Mouse (Mus musculus) embryonic facial prominence, embryonic 14.5 days (tissue): ENCODE measurements at regions not wholly inside any gene's neighbourhood (a gene's known extent, or its start where the extent isn't known, plus 50 kb on each side); places are given as distances from the start of the nearest gene placed in this dataset.

Experiments
- ATAC-seq: fragments of 200-750 bp; cut with Nextera tagmentation; 2 replicates; pipeline ENCODE4 v1.8.0; 2017; ENCODE audit warnings: low read depth, moderate number of reproducible peaks, moderate TSS enrichment
- DNase-seq: peaks from one replicate; pipeline ENCODE4 v3.0.0-alpha.2; 2015; ENCODE audit warnings: low spot score
- H3K27ac ChIP-seq: fragments of 300-500 bp; sonication (generic); replicated peaks from 2 replicates; pipeline ENCODE4 v1.5.1; 2014; ENCODE audit warnings: low read depth, mild to moderate bottlenecking, low read length, moderate library complexity
- H3K27me3 ChIP-seq: fragments of 300-500 bp; sonication (generic); replicated peaks from 2 replicates; pipeline ENCODE4 v1.6.1; 2014; ENCODE audit warnings: low read length; ENCODE audit not compliant: control insufficient read depth, insufficient read depth
- H3K36me3 ChIP-seq: fragments of 300-500 bp; sonication (generic); 2 replicates; pipeline ENCODE4 v1.6.1; 2014; ENCODE audit warnings: low read length, mixed read lengths; ENCODE audit not compliant: control insufficient read depth, insufficient read depth
- H3K4me1 ChIP-seq: fragments of 300-500 bp; sonication (generic); 2 replicates; pipeline ENCODE4 v1.6.1; 2014; ENCODE audit warnings: antibody characterized with exemption, low read length; ENCODE audit not compliant: control insufficient read depth, insufficient read depth
- H3K4me2 ChIP-seq: fragments of 300-500 bp; sonication (generic); 2 replicates; pipeline ENCODE4 v1.6.1; 2014; ENCODE audit warnings: low read depth, mild to moderate bottlenecking, low read length, moderate library complexity, mixed read lengths
- H3K4me3 ChIP-seq: fragments of 300-500 bp; sonication (generic); 2 replicates; pipeline ENCODE4 v1.5.1; 2014; ENCODE audit warnings: low read depth, mild to moderate bottlenecking, low read length
- H3K9ac ChIP-seq: fragments of 300-500 bp; sonication (generic); 2 replicates; pipeline ENCODE4 v1.6.1; 2014; ENCODE audit warnings: low read depth, mild to moderate bottlenecking, low read length, moderate library complexity, mixed read lengths
- H3K9me3 ChIP-seq: fragments of 300-500 bp; sonication (generic); 2 replicates; pipeline ENCODE4 v1.6.1; 2016; ENCODE audit warnings: low read length; ENCODE audit not compliant: control insufficient read depth
- WGBS: fragments of 180-500 bp; shearing (Covaris S2); extraction: QIAGEN DNeasy Blood & Tissue Kit; methylation state at CpG from one replicate; pipeline ENCODE4 v1.1.7; 2014; 5-methylcytosine and 5-hydroxymethylcytosine counted together

DNA sequence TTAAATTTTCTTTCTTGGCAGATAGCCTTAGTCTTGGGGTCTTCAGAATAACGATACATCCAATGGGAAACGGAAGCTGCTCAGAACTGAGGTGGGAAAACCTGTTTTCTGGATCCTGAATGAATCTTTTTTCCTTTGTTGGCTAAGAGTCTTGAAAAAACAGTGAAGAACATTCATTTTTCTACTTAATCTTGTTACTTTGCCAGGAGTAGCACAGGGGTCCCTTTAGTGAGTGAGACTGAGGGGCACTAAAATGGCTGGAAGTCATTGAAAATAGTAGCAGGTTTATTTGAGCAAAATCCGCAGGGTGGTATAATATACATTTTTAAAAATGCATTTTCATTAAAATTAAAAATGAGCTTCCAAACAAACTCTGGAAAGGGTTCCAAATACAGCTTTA lies 442.8 kb downstream of the Gm43517 start:
- 73% methylated on average over 3 of the region's 3 CpGs for WGBS
- DNase-seq, result no peak

DNA sequence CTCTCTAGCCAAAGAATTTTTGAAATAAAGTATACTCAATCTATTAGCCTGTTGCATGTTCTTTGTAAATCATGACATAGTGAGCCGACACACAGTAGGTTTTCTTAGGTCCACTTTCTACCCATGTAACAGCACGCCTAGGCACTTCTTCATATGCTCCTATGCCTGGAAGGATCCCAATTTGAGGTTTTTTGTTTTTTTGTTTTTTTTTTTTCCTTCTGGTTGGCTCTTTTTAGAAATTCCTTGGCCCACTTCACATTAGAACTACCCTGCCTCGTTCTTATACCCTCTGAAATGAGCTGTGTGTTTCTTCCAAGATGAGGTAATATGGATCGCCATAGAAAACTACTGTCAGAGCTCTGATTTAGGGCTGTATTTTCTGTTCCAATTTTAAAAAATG lies 443.6 kb downstream of the Gm43517 start:
- no peaks in the 10 kb centered on the region for H3K36me3 ChIP-seq
- no peaks in the 10 kb centered on the region for H3K27me3 ChIP-seq
- H3K4me3 ChIP-seq, result no peak overlapping the region
- no peak overlapping the region for H3K9ac ChIP-seq
- H3K4me1 ChIP-seq, result no peaks in the 10 kb centered on the region
- H3K9me3 ChIP-seq, result no peaks in the 10 kb centered on the region
- DNase-seq (no peak), ATAC-seq (no peak)
- WGBS, result 83% methylated on average over 4 of the region's 4 CpGs
- no peak overlapping the region for H3K27ac ChIP-seq
- H3K4me2 ChIP-seq, result no peak overlapping the region

More for the DNA sequence above, 442.8 kb downstream of the Gm43517 start:
- H3K36me3 ChIP-seq, result no peaks in the 10 kb centered on the region
- no peaks in the 10 kb centered on the region for H3K4me1 ChIP-seq
- H3K27ac ChIP-seq, result no peak overlapping the region
- H3K9me3 ChIP-seq, result no peaks in the 10 kb centered on the region
- H3K27me3 ChIP-seq, result no peaks in the 10 kb centered on the region
- H3K9ac ChIP-seq, result no peak overlapping the region
- H3K4me3 ChIP-seq, result no peak overlapping the region
- H3K4me2 ChIP-seq, result no peak overlapping the region
- ATAC-seq, result no peak

DNA sequence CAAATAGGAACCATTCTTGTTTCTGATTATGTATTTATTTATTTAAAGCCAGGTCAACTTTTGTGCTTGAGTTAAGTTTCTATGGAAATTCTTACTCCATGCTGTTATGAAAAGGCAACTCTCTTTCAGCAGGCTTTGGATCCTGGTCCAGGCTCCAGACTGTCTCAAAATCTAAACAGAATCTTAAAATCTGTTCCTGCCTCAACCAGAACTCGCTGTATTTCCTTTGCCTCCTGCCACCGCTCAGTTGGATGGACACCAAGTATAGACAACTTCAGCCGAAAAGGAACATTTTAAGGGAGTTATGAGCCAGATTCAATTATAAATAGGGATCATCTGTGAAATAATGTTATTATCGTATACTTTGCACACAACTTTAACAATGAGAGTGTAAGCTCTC lies 445.7 kb downstream of the Gm43517 start:
- Histone ChIP-seq H3K9ac (no peak overlapping the region), H3K27ac (no peak overlapping the region), H3K27me3 (no peaks in the 10 kb centered on the region), H3K9me3 (no peaks in the 10 kb centered on the region), H3K36me3 (no peaks in the 10 kb centered on the region), H3K4me1 (no peaks in the 10 kb centered on the region), H3K4me2 (no peak overlapping the region), H3K4me3 (no peak overlapping the region)
- ATAC-seq (no peak), DNase-seq (no peak)
- WGBS, result 90% methylated on average over 4 of the region's 4 CpGs

DNA sequence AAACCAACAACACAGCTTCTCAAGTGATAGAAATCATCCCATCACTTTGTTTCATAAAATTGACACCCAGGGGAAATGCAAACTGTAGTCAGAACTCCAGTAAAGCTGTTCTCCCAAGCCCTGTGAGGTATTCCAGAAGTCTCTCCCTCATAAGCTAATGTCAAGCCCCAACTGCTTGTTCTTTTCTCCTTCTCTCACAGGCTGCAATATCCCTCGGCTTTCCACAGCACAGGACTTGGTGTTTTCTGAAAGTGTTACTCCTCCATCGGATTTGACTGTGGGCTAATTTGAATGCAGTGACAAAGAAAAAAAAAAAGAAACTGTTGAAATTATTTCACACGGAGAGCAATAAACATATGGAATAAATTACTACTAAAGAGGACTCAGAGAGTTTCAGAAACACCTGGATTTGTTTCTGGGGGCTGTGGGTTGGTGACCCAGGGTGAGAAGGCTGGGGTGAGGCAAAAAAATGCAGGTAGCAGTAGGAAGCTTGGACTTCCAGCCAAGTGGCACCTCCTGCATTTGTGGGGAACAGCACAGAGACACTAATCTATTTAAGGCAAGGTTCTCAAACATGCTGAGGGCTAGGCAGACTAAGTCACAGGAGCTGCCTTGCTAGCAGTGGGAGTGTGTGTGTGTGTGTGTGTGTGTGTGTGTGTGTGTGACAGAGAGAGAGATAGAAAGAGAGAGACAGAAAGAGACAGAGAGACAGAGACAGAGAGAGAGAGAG lies 447.3 kb downstream of the Gm43517 start:
- DNase-seq, result no peak
- WGBS, result 24% methylated on average over 3 of the region's 3 CpGs

DNA sequence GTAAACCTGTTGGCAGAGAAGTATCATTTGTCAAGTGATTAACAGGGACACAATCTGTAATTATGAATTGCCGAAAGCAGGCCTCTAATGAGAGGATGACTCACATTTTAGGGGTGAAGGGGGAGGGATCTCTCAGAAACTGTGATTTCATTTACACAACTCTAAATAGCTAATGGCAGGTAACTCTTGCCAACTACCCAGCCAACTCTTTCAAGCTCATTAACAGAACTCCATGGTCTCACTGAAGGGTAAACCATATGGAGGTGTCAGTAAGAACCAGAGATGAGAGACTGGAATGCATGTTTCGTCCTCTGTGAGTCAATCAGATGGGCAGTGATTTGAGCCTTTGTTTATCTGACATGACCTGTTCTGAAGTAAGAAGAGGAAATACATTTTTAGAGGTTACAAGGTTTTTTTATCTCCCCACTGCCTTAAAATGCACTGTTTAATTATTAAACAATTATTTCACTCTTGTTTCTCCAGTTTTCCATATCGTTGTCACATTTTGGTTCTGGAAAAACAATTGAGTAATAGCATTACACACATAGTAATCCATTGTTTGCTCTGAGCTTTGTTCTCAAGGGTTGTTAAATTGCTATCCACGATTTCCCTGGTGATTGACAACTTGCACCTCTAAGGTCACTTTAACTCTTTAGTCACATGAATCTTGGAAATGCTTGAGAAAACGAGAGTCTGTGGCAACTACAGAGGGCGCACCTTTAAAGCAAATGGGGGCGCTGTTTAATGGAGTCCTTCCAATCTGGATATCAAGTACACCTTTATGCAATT lies 451.5 kb downstream of the Gm43517 start:
- WGBS, result 51% methylated on average over 7 of the region's 7 CpGs
- H3K9ac ChIP-seq, result no peak overlapping the region
- H3K4me2 ChIP-seq, result no peak overlapping the region
- H3K9me3 ChIP-seq, result no peaks in the 10 kb centered on the region
- no peaks in the 10 kb centered on the region for H3K36me3 ChIP-seq
- DNase-seq (no peak), ATAC-seq (no peak)
- no peak overlapping the region for H3K27ac ChIP-seq
- no peaks in the 10 kb centered on the region for H3K4me1 ChIP-seq
- no peak overlapping the region for H3K4me3 ChIP-seq
- H3K27me3 ChIP-seq, result no peaks in the 10 kb centered on the region

More for the DNA sequence above, 447.3 kb downstream of the Gm43517 start:
- ATAC-seq, result no peak
- no peaks in the 10 kb centered on the region for H3K4me1 ChIP-seq
- no peaks in the 10 kb centered on the region for H3K36me3 ChIP-seq
- H3K9me3 ChIP-seq, result no peaks in the 10 kb centered on the region
- H3K27ac ChIP-seq, result no peak overlapping the region
- no peak overlapping the region for H3K9ac ChIP-seq
- H3K27me3 ChIP-seq, result no peaks in the 10 kb centered on the region
- no peak overlapping the region for H3K4me2 ChIP-seq
- H3K4me3 ChIP-seq, result no peak overlapping the region

DNA sequence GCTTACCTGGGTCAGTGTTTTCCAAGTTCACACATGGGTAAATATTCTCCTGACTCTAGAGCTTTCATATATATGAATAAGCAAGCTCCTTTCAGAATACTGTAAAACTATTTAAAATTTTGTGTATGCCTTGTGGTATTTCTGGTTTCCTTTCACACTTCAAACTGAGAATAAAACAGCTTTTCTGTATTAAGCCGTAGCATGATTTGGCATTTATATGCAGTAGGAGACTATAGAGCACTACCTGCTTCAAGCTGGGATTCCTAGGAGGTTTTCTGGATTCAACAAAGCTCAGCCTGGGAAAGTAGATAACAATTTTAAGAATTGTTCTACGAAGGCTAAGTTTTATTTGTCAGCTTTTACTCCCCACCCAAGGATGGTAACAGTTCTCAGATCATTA lies 500.5 kb downstream of the Gm43517 start:
- no peaks in the 10 kb centered on the region for H3K36me3 ChIP-seq
- no peak overlapping the region for H3K9ac ChIP-seq
- H3K27me3 ChIP-seq, result no peaks in the 10 kb centered on the region
- H3K27ac ChIP-seq, result no peak overlapping the region
- no peak overlapping the region for H3K4me2 ChIP-seq
- WGBS, result 76% methylated on average over 2 of the region's 2 CpGs
- no peak overlapping the region for H3K4me3 ChIP-seq
- ATAC-seq (no peak), DNase-seq (no peak)
- H3K9me3 ChIP-seq, result no peaks in the 10 kb centered on the region
- no peaks in the 10 kb centered on the region for H3K4me1 ChIP-seq

DNA sequence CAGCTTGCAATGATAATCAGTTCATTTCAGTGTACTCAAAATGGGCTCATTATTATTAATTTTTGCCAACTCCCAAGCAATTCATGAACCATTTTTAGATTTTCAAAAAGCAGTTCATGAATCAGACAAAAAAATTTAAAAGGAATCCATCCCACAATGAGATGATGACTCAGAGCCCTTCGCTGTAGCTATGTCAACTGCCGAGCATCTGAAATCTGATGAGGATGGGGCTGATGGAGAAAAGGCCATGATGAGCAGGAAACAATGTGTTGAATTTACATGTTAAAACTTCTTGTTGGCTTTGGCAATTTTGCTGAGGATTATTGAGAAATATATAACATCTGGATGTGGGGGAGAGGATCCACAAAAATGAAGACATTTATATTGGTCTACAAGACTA lies 502.3 kb downstream of the Gm43517 start:
- no peak overlapping the region for H3K4me3 ChIP-seq
- H3K36me3 ChIP-seq, result no peaks in the 10 kb centered on the region
- H3K27me3 ChIP-seq, result no peaks in the 10 kb centered on the region
- WGBS, result 48% methylated on average over 2 of the region's 2 CpGs
- DNase-seq (peak; percentile 76), ATAC-seq (peak; percentile 33; the same call in 1 of the 2 replicates)
- no peak overlapping the region for H3K9ac ChIP-seq
- no peak overlapping the region for H3K27ac ChIP-seq
- H3K4me1 ChIP-seq, result no peaks in the 10 kb centered on the region
- no peaks in the 10 kb centered on the region for H3K9me3 ChIP-seq
- H3K4me2 ChIP-seq, result no peak overlapping the region

DNA sequence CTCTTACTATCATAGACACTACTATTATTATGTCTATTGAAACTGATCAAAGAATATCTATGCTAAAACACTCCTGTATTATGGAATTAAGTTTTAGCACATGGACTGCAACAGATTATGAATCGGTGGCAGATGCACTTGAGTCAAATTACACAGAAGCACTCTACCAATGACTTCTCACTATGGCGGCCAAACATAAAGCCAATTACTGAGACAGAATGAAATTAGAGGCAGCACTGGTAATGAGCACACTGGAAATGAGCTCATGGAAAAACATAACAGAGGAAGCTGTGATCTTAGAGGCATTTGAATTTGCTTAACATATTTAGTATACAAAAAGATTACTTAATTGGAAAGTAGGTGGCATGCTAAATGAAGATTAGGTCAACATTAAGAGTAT lies 512.8 kb downstream of the Gm43517 start:
- WGBS, result 86% methylated on average over 2 of the region's 2 CpGs
- H3K4me1 ChIP-seq, result no peaks in the 10 kb centered on the region
- H3K4me3 ChIP-seq, result no peak overlapping the region
- no peaks in the 10 kb centered on the region for H3K27me3 ChIP-seq
- no peaks in the 10 kb centered on the region for H3K36me3 ChIP-seq
- ATAC-seq, result no peak
- no peak for DNase-seq
- H3K27ac ChIP-seq, result no peak overlapping the region
- no peak overlapping the region for H3K9ac ChIP-seq
- no peak overlapping the region for H3K4me2 ChIP-seq
- H3K9me3 ChIP-seq, result no peaks in the 10 kb centered on the region

DNA sequence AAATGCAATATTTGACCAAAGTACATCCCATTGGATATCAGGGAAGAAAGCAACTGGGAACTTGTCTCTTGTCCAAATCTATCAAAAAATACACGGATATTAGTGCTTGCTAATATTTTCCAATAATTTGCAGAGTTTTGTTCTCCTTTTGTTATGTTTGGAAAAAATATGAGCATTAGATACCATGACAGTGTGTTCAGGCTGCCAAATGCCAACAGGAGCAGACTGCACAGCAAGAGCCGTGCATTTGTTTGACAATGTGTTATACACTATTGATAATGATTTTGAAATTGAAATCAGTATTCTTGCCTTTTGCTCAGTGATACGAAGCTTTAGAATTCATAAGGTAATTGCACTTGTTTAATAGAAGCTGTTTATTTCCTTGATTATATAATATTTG lies 530.7 kb downstream of the Gm43517 start:
- H3K4me3 ChIP-seq, result no peak overlapping the region
- no peak overlapping the region for H3K4me2 ChIP-seq
- DNase-seq (no peak), ATAC-seq (no peak)
- WGBS, result 90% methylated on average over 3 of the region's 3 CpGs
- no peaks in the 10 kb centered on the region for H3K27me3 ChIP-seq
- H3K9ac ChIP-seq, result no peak overlapping the region
- H3K36me3 ChIP-seq, result no peaks in the 10 kb centered on the region
- H3K9me3 ChIP-seq, result no peaks in the 10 kb centered on the region
- H3K27ac ChIP-seq, result no peak overlapping the region
- no peaks in the 10 kb centered on the region for H3K4me1 ChIP-seq
